Mouse (Mus musculus): ENCODE data around the gene Gm7903. TPM values are rescaled to one million over a fixed set of nuclear protein-coding genes. Genes with fewer than 3 reads are reported as not detected.
"Not testable (repeated sequence)": the region's sequence is repeated elsewhere in the genome, so short reads cannot be mapped to it uniquely, and the experiment has no call there.

Gene Gm7903
- not detected in 2 replicates for polyA plus RNA-seq (2015; fragmentation: Nextera tagmentation; extraction: Ambion mirVana)

DNA sequence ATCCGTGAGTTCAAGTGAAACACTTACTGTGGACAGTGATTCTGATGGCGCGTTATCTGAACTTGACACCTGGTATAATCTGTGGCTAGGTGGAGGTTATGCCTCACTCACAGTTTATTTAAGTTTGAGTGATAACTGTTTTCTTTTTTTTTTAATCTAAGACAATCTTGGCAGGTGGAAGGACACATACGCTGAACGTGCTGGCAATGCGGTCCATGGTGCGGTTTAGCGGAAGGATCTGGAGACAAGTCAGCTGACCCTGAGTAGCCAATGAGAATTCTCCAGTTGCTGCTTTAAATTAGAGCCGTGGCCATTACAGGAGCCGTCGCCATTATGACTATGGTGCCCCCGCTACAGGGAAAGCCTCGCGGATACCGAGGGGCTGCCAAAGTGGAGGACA is at the start of gene Gm7903:
Gm7903 (plus strand) TSS at position 301 of the 400 bp plus-strand sequence.
- H3K9ac ChIP-seq; H3K27ac ChIP-seq; H3K36me3 ChIP-seq; ATAC-seq (ENCODE audit: borderline replicate concordance, extremely low read depth, low FRiP score, low TSS enrichment); H3K27me3 ChIP-seq; H3K4me2 ChIP-seq; H3K4me1 ChIP-seq; H3K9me3 ChIP-seq; H3K4me3 ChIP-seq: not testable (repeated sequence)
- no CpG with 5 or more reads among the region's 15 CpGs for WGBS

GRCm38 (mm10) chrX:135403578-135403977 is 30.1 kb upstream of the Gm7903 start:
- not testable (repeated sequence) for H3K9me3 ChIP-seq; H3K4me1 ChIP-seq; H3K4me2 ChIP-seq; H3K27ac ChIP-seq; H3K27me3 ChIP-seq; ATAC-seq (ENCODE audit: borderline replicate concordance, extremely low read depth, low FRiP score, low TSS enrichment); H3K4me3 ChIP-seq; H3K36me3 ChIP-seq; H3K9ac ChIP-seq
- WGBS: no CpG with 5 or more reads among the region's 3 CpGs

DNA sequence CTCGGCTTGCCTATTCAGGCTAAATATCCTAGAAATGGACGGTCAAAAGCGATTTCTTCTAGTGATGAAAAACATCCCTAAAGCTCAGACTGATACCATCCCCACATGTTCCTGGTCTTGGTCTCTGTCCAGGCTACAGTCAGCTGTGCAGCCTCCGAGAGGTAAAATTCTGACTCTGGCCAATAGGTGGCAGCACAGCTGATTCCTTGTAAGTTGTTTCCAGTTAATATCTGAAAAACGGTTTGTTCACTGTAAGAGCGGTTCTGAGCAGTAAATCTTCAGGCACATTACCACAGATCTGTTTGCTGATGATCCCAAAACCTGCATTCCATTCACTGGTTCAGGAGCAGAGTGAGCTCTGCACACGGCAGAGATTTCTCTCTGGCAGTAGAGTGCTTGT is 12.4 kb upstream of the Gm7903 start:
- not testable (repeated sequence) for H3K4me2 ChIP-seq; H3K4me3 ChIP-seq; H3K27me3 ChIP-seq; H3K9me3 ChIP-seq; H3K36me3 ChIP-seq; ATAC-seq (ENCODE audit: borderline replicate concordance, extremely low read depth, low FRiP score, low TSS enrichment); H3K9ac ChIP-seq; H3K4me1 ChIP-seq; H3K27ac ChIP-seq
- WGBS: 26% methylated on average over 4 of the region's 7 CpGs

- not testable (repeated sequence) for ATAC-seq (ENCODE audit: borderline replicate concordance, extremely low read depth, low FRiP score, low TSS enrichment); H3K27me3 ChIP-seq; H3K27ac ChIP-seq; H3K4me2 ChIP-seq; H3K9me3 ChIP-seq; H3K9ac ChIP-seq; H3K36me3 ChIP-seq; H3K4me1 ChIP-seq; H3K4me3 ChIP-seq
Measured at GRCm38 (mm10) chrX:135421824-135422223, 11.8 kb upstream of the Gm7903 start.

- H3K27me3 ChIP-seq; H3K36me3 ChIP-seq; H3K4me1 ChIP-seq; H3K9ac ChIP-seq; H3K27ac ChIP-seq; ATAC-seq (ENCODE audit: borderline replicate concordance, extremely low read depth, low FRiP score, low TSS enrichment); H3K4me2 ChIP-seq; H3K9me3 ChIP-seq; H3K4me3 ChIP-seq: not testable (repeated sequence)
- WGBS: no CpG with 5 or more reads among the region's 4 CpGs
Measured at GRCm38 (mm10) chrX:135422473-135422872, 11.2 kb upstream of the Gm7903 start.

GRCm38 (mm10) chrX:135464160-135464559 is 30.5 kb downstream of the Gm7903 start:
- H3K4me1 ChIP-seq; H3K9me3 ChIP-seq; H3K27me3 ChIP-seq; H3K36me3 ChIP-seq; ATAC-seq (ENCODE audit: borderline replicate concordance, extremely low read depth, low FRiP score, low TSS enrichment); H3K27ac ChIP-seq; H3K9ac ChIP-seq; H3K4me3 ChIP-seq; H3K4me2 ChIP-seq: not testable (repeated sequence)
- no CpG with 5 or more reads among the region's 3 CpGs for WGBS

- not testable (repeated sequence) for ATAC-seq (ENCODE audit: borderline replicate concordance, extremely low read depth, low FRiP score, low TSS enrichment); H3K4me2 ChIP-seq; H3K36me3 ChIP-seq; H3K4me3 ChIP-seq; H3K27ac ChIP-seq; H3K4me1 ChIP-seq; H3K9me3 ChIP-seq; H3K9ac ChIP-seq; H3K27me3 ChIP-seq
- WGBS: no CpG with 5 or more reads among the region's 6 CpGs
Measured at GRCm38 (mm10) chrX:135481902-135482301, 48.3 kb downstream of the Gm7903 start.

DNA sequence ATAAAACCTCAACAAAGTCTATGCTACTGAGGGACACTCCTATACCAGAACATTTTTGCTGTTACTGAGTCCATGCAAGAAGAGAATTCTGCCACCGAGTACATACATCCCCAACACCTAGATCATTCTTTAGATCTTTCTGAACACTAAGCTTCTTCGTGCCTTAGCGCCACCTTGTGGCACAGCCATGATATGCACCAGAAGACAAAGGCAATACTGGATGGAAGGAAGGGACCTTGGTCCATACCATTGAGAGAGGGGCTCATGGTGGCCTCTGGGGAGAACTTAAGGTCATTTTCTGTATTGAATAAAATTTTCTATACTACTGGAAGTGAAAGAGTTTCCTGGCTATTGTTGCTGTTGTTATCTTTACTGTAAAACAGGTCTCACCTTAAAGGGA is 49.5 kb downstream of the Gm7903 start:
- not testable (repeated sequence) for H3K9me3 ChIP-seq; H3K4me3 ChIP-seq; H3K36me3 ChIP-seq; H3K9ac ChIP-seq; H3K27ac ChIP-seq; H3K4me1 ChIP-seq; H3K27me3 ChIP-seq; H3K4me2 ChIP-seq; ATAC-seq (ENCODE audit: borderline replicate concordance, extremely low read depth, low FRiP score, low TSS enrichment)
- WGBS: no CpG with 5 or more reads among the region's 3 CpGs

Other genes with a start within 250 kb of the Gm7903 start
- gene Tceal6, start 223.1 kb upstream of the Gm7903 start, polyA plus RNA-seq (2015; fragmentation: Nextera tagmentation; extraction: Ambion mirVana): 1.1 and 2.0 TPM in 2 replicates
- gene Pramel3, start 131.5 kb upstream of the Gm7903 start, polyA plus RNA-seq (2015; fragmentation: Nextera tagmentation; extraction: Ambion mirVana): not detected in 2 replicates
- not detected in 2 replicates for gene Gm5128, start 60.6 kb upstream of the Gm7903 start, polyA plus RNA-seq (2015; fragmentation: Nextera tagmentation; extraction: Ambion mirVana)
- gene AV320801, start 60.8 kb downstream of the Gm7903 start, polyA plus RNA-seq (2015; fragmentation: Nextera tagmentation; extraction: Ambion mirVana): not detected in 2 replicates
- not detected in 2 replicates for gene Nxf7, start 164.9 kb downstream of the Gm7903 start, polyA plus RNA-seq (2015; fragmentation: Nextera tagmentation; extraction: Ambion mirVana)
- gene Prame, start 193.9 kb downstream of the Gm7903 start, polyA plus RNA-seq (2015; fragmentation: Nextera tagmentation; extraction: Ambion mirVana): not detected in 2 replicates

Data from lung, embryonic 15.5 days (tissue).